Mouse (Mus musculus) neural tube, postnatal 0 days (tissue): ENCODE results near the gene Cntn1. TPM values are rescaled to one million over a fixed set of nuclear protein-coding genes. Genes with fewer than 3 reads are reported as not detected.

Experiments
- polyA plus RNA-seq: library from polyadenylated mRNA; unstranded; fragments of >200 nt; fragmentation: Nextera tagmentation; extraction: Ambion mirVana; gene quantifications from 2 replicates; pipeline ENCODE4 v1.2.1, GENCODE M21; 2015

Cntn1 gene
- 141 and 150 TPM in 2 replicates for polyA plus RNA-seq

GRCm38 (mm10) chr15:92050996-92051352 lies at the start of gene Cntn1:
TSS of gene Cntn1 (plus strand) at chr15:92051165.

Other genes with a start within 250 kb of the Cntn1 start
- gene Smgc, start 212.9 kb upstream of the Cntn1 start, polyA plus RNA-seq = not detected in 2 replicates